Mouse (Mus musculus) midbrain, embryonic 16.5 days (tissue): ENCODE results near the gene Ypel3. TPM values are rescaled to one million over a fixed set of nuclear protein-coding genes. Genes with fewer than 3 reads are reported as not detected.
A peak's percentile ranks its signal among the peaks of the same experiment; 100 is the strongest.

ENCODE experiments used
- ATAC-seq: fragments of 200-750 bp; cut with Nextera tagmentation; 2 replicates; pipeline ENCODE4 v1.8.0; 2017; ENCODE audit warnings: moderate TSS enrichment
- H3K27ac ChIP-seq: fragments of 300-500 bp; sonication (generic); 2 replicates; pipeline ENCODE4 v1.5.1; 2014; ENCODE audit warnings: mild to moderate bottlenecking, low read length, mixed read lengths
- H3K27me3 ChIP-seq: fragments of 300-500 bp; sonication (generic); 2 replicates; pipeline ENCODE4 v1.6.1; 2014; ENCODE audit warnings: low read depth, low read length, mixed read lengths; ENCODE audit not compliant: control insufficient read depth, insufficient read depth
- H3K36me3 ChIP-seq: fragments of 300-500 bp; sonication (generic); 2 replicates; pipeline ENCODE4 v1.6.1; 2014; ENCODE audit warnings: mild to moderate bottlenecking, low read length, moderate library complexity, mixed read lengths; ENCODE audit not compliant: control insufficient read depth, insufficient read depth
- H3K4me1 ChIP-seq: fragments of 300-500 bp; sonication (generic); 2 replicates; pipeline ENCODE4 v1.6.1; 2014; ENCODE audit warnings: mild to moderate bottlenecking, low read length, mixed read lengths; ENCODE audit not compliant: control insufficient read depth, insufficient read depth
- H3K4me2 ChIP-seq: fragments of 300-500 bp; sonication (generic); 2 replicates; pipeline ENCODE4 v1.6.1; 2014; ENCODE audit warnings: mild to moderate bottlenecking, low read length, mixed read lengths
- H3K4me3 ChIP-seq: fragments of 300-500 bp; sonication (generic); 2 replicates; pipeline ENCODE4 v1.5.1; 2014; ENCODE audit warnings: low read depth, mild to moderate bottlenecking, low read length, moderate library complexity, mixed read lengths
- H3K9ac ChIP-seq: fragments of 300-500 bp; sonication (generic); 2 replicates; pipeline ENCODE4 v1.6.1; 2014; ENCODE audit warnings: low read depth, low read length, mixed read lengths
- H3K9me3 ChIP-seq: fragments of 300-500 bp; sonication (generic); replicated peaks from 2 replicates; pipeline ENCODE4 v1.6.1; 2014; ENCODE audit warnings: mild to moderate bottlenecking, low read length, mixed read lengths; ENCODE audit not compliant: control insufficient read depth, poor library complexity, severe bottlenecking
- WGBS: fragments of 180-500 bp; shearing (Covaris S2); extraction: QIAGEN DNeasy Blood & Tissue Kit; methylation state at CpG from one replicate; pipeline ENCODE4 v1.1.7; 2014; 5-methylcytosine and 5-hydroxymethylcytosine counted together
- polyA plus RNA-seq: library from polyadenylated mRNA; unstranded; fragments of >200 nt; fragmentation: Nextera tagmentation; extraction: Ambion mirVana; gene quantifications from 2 replicates; pipeline ENCODE4 v1.2.1, GENCODE M21; 2015

Gene Ypel3
- polyA plus RNA-seq, 1 experiment from 2014 or later: 191 TPM

- H3K9ac ChIP-seq: no peak overlapping the region
- no peaks in the 10 kb centered on the region for H3K9me3 ChIP-seq
- H3K36me3 ChIP-seq: no peaks in the 10 kb centered on the region
- H3K4me2 ChIP-seq: no peak overlapping the region
- no peak overlapping the region for H3K27ac ChIP-seq
- H3K4me3 ChIP-seq: no peak overlapping the region
- H3K27me3 ChIP-seq: no peaks in the 10 kb centered on the region
- ATAC-seq: no peak
- WGBS: 48% methylated on average over 6 of the region's 6 CpGs
- H3K4me1 ChIP-seq: no peaks in the 10 kb centered on the region
Observed at GRCm38 (mm10) chr7:126746798-126747197, 30.0 kb upstream of the Ypel3 start.

- H3K27me3 ChIP-seq: no peaks in the 10 kb centered on the region
- no peaks in the 10 kb centered on the region for H3K4me1 ChIP-seq
- no peak overlapping the region for H3K4me3 ChIP-seq
- H3K4me2 ChIP-seq: no peak overlapping the region
- 75% methylated on average over 7 of the region's 7 CpGs for WGBS
- H3K27ac ChIP-seq: no peak overlapping the region
- no peaks in the 10 kb centered on the region for H3K9me3 ChIP-seq
- H3K9ac ChIP-seq: no peak overlapping the region
- no peaks in the 10 kb centered on the region for H3K36me3 ChIP-seq
- ATAC-seq: no peak
Observed at GRCm38 (mm10) chr7:126748824-126749223, 27.9 kb upstream of the Ypel3 start.

DNA sequence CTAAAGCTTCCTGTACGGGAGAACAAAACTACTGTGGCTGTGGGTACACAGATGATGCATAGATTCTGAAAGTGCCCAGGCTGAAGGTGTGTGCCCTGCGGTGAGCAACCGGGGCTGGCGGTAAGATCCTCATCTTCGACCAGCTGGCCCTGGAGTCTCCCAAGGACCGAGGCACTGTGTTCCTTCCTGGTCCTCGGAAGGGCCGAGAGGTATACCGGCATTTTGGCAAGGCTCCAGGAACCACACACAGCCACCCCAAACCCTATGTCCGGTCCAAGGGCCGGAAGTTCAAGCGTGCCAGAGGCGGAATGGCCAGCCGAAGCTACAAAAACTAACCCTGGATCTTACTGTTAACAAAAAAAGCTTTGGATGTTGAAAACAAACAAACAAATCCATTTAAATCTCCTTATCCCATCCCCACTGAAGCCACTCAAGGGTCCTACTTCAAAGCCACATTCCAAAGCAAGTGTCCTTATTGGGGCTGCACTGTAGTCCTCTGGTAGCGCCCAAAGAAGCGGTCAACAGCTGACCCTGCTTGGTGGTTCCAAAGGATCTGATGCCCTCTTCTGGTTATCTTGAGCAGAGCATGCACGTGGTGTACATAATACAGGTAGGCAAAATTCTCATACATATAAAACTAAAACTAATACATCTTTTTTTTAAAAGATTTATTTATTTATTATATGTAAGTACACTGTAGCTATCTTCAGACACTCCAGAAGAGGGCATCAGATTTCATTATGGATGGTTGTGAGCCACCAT is 27.0 kb upstream of the Ypel3 start:
- H3K4me3 ChIP-seq: no peak overlapping the region
- H3K9ac ChIP-seq: no peak overlapping the region
- WGBS: 96% methylated on average over 17 of the region's 17 CpGs
- H3K36me3 ChIP-seq: no peaks in the 10 kb centered on the region
- H3K27me3 ChIP-seq: no peaks in the 10 kb centered on the region
- no peak for ATAC-seq
- no peaks in the 10 kb centered on the region for H3K4me1 ChIP-seq
- no peaks in the 10 kb centered on the region for H3K9me3 ChIP-seq
- H3K27ac ChIP-seq: no peak overlapping the region
- no peak overlapping the region for H3K4me2 ChIP-seq

DNA sequence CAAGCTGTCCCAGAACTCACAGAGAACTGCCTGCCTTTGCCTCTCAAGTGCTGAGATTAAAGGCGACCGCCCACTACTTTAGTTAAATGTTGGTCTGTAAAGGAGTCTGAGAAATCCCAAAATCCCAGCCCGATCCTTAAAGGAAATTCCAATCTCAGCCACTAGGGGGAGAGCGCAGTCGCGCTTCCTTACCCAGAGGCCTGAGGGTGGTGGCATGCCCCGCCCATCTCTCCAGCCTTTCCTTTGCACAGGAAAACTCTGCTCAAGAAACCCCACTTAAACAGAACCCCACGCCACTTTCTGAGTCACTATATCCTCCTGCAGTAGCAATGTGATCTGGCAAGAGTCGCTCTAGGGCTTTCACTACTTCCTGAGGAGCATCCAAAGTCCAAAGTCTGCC is 21.9 kb upstream of the Ypel3 start:
- Histone ChIP-seq H3K9ac (no peak overlapping the region), H3K27me3 (no peaks in the 10 kb centered on the region), H3K36me3 (no peaks in the 10 kb centered on the region), H3K9me3 (no peaks in the 10 kb centered on the region), H3K27ac (no peak overlapping the region), H3K4me3 (no peak overlapping the region), H3K4me1 (no peaks in the 10 kb centered on the region), H3K4me2 (no peak overlapping the region)
- peak; percentile 37; the same call in 1 of the 2 replicates for ATAC-seq
- 2% methylated on average over 9 of the region's 9 CpGs for WGBS

GRCm38 (mm10) chr7:126758539-126758938 is 18.2 kb upstream of the Ypel3 start:
- ATAC-seq: 0 out of 2 replicates have a peak, but pooled peaks have one; percentile 15
- WGBS: 64% methylated on average over 7 of the region's 7 CpGs
- Histone ChIP-seq H3K4me3 (no peak overlapping the region), H3K27me3 (no peaks in the 10 kb centered on the region), H3K27ac (no peak overlapping the region), H3K9me3 (no peaks in the 10 kb centered on the region), H3K9ac (no peak overlapping the region), H3K36me3 (peaks cover 4% of the 10 kb centered on the region), H3K4me1 (peaks cover 21% of the 10 kb centered on the region), H3K4me2 (no peak overlapping the region)

- peak within 1 kb of the TSS; percentile 77 for H3K4me3 ChIP-seq
- ATAC-seq: peak; percentile 73
- H3K27ac ChIP-seq: peak within 1 kb of the TSS; percentile 91
- peak within 1 kb of the TSS; percentile 76 for H3K4me2 ChIP-seq
- H3K9ac ChIP-seq: peak within 1 kb of the TSS; percentile 92
- H3K27me3 ChIP-seq: no peaks in the 10 kb centered on the region
- peaks cover 21% of the 10 kb centered on the region for H3K4me1 ChIP-seq
- peaks cover 9% of the 10 kb centered on the region for H3K36me3 ChIP-seq
- under 1% methylated on average over 27 of the region's 38 CpGs for WGBS
- no peaks in the 10 kb centered on the region for H3K9me3 ChIP-seq
Observed at GRCm38 (mm10) chr7:126759050-126759671, 17.6 kb upstream of the Ypel3 start, which contains the start of gene Mapk3. TSS of gene Mapk3 (plus strand) at chr7:126759601.

GRCm38 (mm10) chr7:126759672-126760390 is 16.9 kb upstream of the Ypel3 start:
- 1% methylated on average over 22 of the region's 24 CpGs for WGBS
- Histone ChIP-seq H3K9ac (peak overlapping the region; percentile 92), H3K36me3 (peaks cover 15% of the 10 kb centered on the region), H3K4me3 (peak overlapping the region; percentile 77), H3K27me3 (no peaks in the 10 kb centered on the region), H3K9me3 (no peaks in the 10 kb centered on the region), H3K4me1 (peaks cover 21% of the 10 kb centered on the region), H3K27ac (peak overlapping the region; percentile 91), H3K4me2 (peak overlapping the region; percentile 76)
- peak; percentile 64 for ATAC-seq

DNA sequence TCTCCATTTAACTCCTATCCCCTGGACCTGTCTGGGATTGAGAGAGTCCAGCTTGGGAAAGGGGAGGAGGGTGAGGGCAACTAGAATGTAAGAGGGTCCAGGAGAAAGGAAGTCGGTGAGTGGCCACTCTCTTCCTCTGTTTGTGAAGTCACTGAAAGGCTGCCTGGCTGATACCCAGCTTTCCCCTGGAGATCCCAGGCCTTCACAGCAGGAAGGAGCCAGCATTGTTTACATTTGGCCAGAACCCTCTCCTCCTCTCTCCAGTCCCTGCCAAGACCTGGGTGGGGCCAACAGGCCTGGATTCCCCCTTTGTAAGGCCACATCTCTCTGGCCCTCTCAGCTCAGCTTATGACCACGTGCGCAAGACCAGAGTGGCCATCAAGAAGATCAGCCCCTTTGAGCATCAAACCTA is 16.4 kb upstream of the Ypel3 start:
- Histone ChIP-seq H3K4me2 (peak overlapping the region; percentile 76), H3K9me3 (no peaks in the 10 kb centered on the region), H3K9ac (peak overlapping the region; percentile 92), H3K27me3 (no peaks in the 10 kb centered on the region), H3K36me3 (peaks cover 15% of the 10 kb centered on the region), H3K4me3 (peak overlapping the region; percentile 77), H3K27ac (peak overlapping the region; percentile 91), H3K4me1 (peaks cover 21% of the 10 kb centered on the region)
- 0 out of 2 replicates have a peak, but pooled peaks have one; percentile 1 for ATAC-seq
- WGBS: 22% methylated on average over 3 of the region's 3 CpGs
